Mouse (Mus musculus) forebrain, embryonic 12.5 days (tissue): ENCODE results near the gene Tmem107. TPM values are rescaled to one million over a fixed set of nuclear protein-coding genes. Genes with fewer than 3 reads are reported as not detected.
"Not testable (repeated sequence)": the region's sequence is repeated elsewhere in the genome, so short reads cannot be mapped to it uniquely, and the experiment has no call there.

Experiments
- ATAC-seq: fragments of 200-750 bp; cut with Nextera tagmentation; 2 replicates; pipeline ENCODE4 v1.8.0; 2017; ENCODE audit warnings: moderate TSS enrichment; ENCODE audit not compliant: low FRiP score
- H3K27ac ChIP-seq: fragments of 300-500 bp; sonication (generic); 2 replicates; pipeline ENCODE4 v1.5.1; 2016; ENCODE audit warnings: mild to moderate bottlenecking
- H3K27me3 ChIP-seq: fragments of 300-500 bp; sonication (generic); 2 replicates; pipeline ENCODE4 v1.6.1; 2016; ENCODE audit warnings: mild to moderate bottlenecking
- H3K36me3 ChIP-seq: fragments of 300-500 bp; sonication (generic); replicated peaks from 2 replicates; pipeline ENCODE4 v1.6.1; 2016; ENCODE audit warnings: mild to moderate bottlenecking
- H3K4me1 ChIP-seq: fragments of 300-500 bp; sonication (generic); 2 replicates; pipeline ENCODE4 v1.6.1; 2016
- H3K4me2 ChIP-seq: fragments of 300-500 bp; sonication (generic); 2 replicates; pipeline ENCODE4 v1.6.1; 2016; ENCODE audit warnings: mild to moderate bottlenecking, moderate library complexity
- H3K4me3 ChIP-seq: fragments of 300-500 bp; sonication (generic); replicated peaks from 2 replicates; pipeline ENCODE4 v1.5.1; 2016; ENCODE audit warnings: mild to moderate bottlenecking
- H3K9ac ChIP-seq: fragments of 300-500 bp; sonication (generic); 2 replicates; pipeline ENCODE4 v1.6.1; 2016; ENCODE audit warnings: mild to moderate bottlenecking
- H3K9me3 ChIP-seq: fragments of 300-500 bp; sonication (generic); 2 replicates; pipeline ENCODE4 v1.6.1; 2016
- WGBS: fragments of 180-500 bp; shearing (Covaris S2); methylation state at CpG from one replicate; pipeline ENCODE4 v1.1.7; 2016; 5-methylcytosine and 5-hydroxymethylcytosine counted together
- polyA plus RNA-seq: library from polyadenylated mRNA; unstranded; fragments of >200 nt; fragmentation: Nextera tagmentation; extraction: Ambion mirVana; gene quantifications from 2 replicates; pipeline ENCODE4 v1.2.1, GENCODE M21; 2016

Gene Tmem107
- polyA plus RNA-seq, 1 experiment from 2014 or later, result 56.9 TPM

DNA sequence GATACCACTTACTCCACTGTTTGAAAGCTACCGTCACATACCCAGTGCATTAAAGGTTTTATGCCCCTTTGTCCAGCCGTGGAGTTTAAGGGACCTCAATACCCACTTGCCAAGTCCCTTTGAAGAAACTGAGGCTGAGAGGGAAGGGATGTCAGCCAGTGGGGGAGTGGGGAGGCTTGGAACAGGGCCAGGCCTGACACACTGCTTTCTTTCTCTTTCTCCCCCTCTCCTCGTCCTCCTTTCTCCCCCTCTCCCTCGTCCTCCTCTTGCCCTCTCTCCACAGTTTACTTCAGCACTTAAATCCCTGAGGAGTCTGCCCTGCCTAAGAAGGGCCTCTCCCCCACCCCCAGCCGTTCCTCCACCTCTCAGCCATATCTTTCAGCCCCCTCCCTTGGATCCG is 19.8 kb downstream of the Tmem107 start:
- WGBS, result 73% methylated on average over 6 of the region's 6 CpGs
- ATAC-seq, result no peak
- H3K27me3 ChIP-seq, result no peaks in the 10 kb centered on the region
- H3K27ac ChIP-seq, result 0 out of 2 replicates have a peak overlapping the region, but pooled peaks have one; percentile 31
- peaks cover 21% of the 10 kb centered on the region for H3K36me3 ChIP-seq
- H3K4me1 ChIP-seq, result peaks cover 34% of the 10 kb centered on the region
- H3K9ac ChIP-seq, result no peak overlapping the region
- no peaks in the 10 kb centered on the region for H3K9me3 ChIP-seq
- peak overlapping the region; percentile 98; the same call in 1 of the 2 replicates for H3K4me2 ChIP-seq
- H3K4me3 ChIP-seq, result no peak overlapping the region

DNA sequence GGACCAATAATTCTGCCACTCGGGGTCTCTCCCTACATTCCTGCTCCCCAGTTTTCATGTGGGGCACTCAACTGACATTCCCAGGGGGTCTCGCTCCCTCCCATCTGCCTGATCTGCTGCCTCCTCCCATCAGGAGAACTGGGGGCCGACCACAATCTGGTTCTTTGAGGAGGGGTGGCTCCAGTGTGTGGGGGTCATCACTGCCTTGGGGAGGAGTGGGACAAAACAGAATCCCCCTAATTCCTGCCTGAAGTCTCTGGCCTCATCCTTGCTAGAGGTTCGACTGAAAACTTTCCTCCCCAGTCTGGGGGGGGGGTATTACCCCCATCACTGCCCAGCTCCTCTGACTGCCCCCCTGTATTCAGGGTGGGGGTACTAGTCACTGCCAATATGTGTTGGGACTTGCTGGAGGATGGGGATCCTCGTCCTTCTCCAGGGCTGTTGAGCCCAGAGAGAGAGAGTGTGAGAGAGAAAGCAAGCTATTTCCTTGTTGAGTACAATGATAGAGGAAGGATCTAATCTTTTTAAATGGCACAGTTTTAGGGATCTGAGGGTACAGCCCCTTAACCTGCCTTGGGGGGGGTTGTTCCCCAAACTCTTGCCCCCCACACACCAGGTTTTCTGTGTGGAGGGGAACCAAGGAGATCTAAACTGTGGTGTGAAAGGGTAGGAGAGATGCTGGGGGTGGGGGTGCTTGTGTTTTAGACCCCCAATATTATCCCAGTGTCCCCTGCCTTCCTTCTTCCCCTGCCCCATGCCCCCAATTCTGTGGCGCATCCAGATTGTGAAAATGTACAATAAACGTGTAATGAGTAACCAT is 21.2 kb downstream of the Tmem107 start:
- Histone ChIP-seq H3K36me3 (peaks cover 21% of the 10 kb centered on the region), H3K4me1 (peaks cover 48% of the 10 kb centered on the region), H3K27ac (no peak overlapping the region), H3K9me3 (no peaks in the 10 kb centered on the region), H3K9ac (no peak overlapping the region), H3K27me3 (no peaks in the 10 kb centered on the region), H3K4me2 (no peak overlapping the region), H3K4me3 (no peak overlapping the region)
- 70% methylated on average over 7 of the region's 7 CpGs for WGBS
- ATAC-seq, result no peak

DNA sequence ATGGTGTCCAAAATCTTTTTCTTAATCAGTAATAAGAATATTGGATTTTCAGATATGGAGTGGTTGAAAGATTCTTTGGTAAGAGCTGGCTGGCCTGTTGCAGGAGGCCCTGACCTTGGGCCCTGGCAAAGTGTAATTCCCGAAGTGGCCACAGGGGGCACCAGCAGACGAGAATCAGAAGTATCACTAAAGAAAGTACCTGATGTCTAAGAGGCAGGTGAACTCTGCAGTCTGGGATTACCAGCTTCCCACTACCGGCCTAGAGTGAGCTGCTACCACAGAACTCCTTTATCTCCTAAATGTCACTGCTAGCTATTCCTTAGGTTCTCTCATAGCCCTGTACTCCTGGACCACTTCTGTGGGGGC is 21.8 kb downstream of the Tmem107 start:
- Histone ChIP-seq H3K36me3 (peaks cover 21% of the 10 kb centered on the region), H3K4me2 (no peak overlapping the region), H3K4me3 (no peak overlapping the region), H3K4me1 (peaks cover 54% of the 10 kb centered on the region), H3K27me3 (no peaks in the 10 kb centered on the region), H3K9me3 (no peaks in the 10 kb centered on the region), H3K27ac (no peak overlapping the region), H3K9ac (no peak overlapping the region)
- no peak for ATAC-seq
- WGBS, result 1% methylated on average over 3 of the region's 3 CpGs

DNA sequence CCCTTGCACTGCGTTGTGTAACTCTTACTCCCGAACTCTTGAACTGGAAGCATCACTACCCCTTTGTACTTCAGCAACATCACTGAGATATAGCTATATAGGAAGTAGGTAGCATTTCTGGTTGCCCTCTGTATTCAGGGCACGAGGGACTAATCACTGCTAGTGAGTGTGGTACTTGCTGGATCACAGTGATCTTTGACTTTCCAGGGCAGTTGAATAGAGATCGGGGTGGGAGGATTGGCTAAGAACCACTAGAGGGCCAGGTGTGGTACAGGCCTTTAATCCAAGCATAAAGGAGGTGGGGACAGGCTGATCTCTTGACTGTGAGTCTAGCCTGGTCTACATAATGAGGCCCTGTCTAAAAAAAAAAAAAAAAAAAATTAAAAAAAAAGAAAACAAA is 22.3 kb downstream of the Tmem107 start:
- Histone ChIP-seq H3K9me3 (no peaks in the 10 kb centered on the region), H3K27ac (no peak overlapping the region), H3K27me3 (no peaks in the 10 kb centered on the region), H3K9ac (no peak overlapping the region), H3K4me1 (peaks cover 59% of the 10 kb centered on the region), H3K36me3 (peaks cover 21% of the 10 kb centered on the region), H3K4me3 (no peak overlapping the region), H3K4me2 (no peak overlapping the region)
- WGBS, result 88% methylated on average over 4 of the region's 4 CpGs
- ATAC-seq, result no peak

DNA sequence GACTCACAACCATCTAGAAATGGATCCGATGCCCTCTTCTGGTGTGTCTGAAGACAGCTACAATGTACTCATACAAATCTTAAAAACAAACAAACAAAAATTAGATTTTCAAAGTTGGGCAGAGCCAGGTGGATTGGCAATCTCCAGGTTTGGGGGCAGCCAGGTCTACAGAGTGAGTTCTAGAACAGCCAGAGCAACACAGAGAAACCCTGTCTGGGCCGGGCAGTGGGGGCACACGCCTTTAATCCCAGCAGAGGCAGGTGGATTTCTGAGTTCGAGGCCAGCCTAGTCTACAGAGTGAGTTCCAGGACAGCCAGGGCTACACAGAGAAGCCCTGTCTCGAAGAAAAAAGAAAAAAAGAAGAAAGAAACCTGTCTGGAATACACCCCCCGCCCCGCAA is 23.2 kb downstream of the Tmem107 start:
- peaks cover 67% of the 10 kb centered on the region for H3K4me1 ChIP-seq
- H3K9me3 ChIP-seq, H3K9ac ChIP-seq, H3K4me2 ChIP-seq, H3K27me3 ChIP-seq, H3K4me3 ChIP-seq, ATAC-seq, H3K27ac ChIP-seq: not testable (repeated sequence)
- H3K36me3 ChIP-seq, result peaks cover 21% of the 10 kb centered on the region
- 90% methylated on average over 7 of the region's 7 CpGs for WGBS

DNA sequence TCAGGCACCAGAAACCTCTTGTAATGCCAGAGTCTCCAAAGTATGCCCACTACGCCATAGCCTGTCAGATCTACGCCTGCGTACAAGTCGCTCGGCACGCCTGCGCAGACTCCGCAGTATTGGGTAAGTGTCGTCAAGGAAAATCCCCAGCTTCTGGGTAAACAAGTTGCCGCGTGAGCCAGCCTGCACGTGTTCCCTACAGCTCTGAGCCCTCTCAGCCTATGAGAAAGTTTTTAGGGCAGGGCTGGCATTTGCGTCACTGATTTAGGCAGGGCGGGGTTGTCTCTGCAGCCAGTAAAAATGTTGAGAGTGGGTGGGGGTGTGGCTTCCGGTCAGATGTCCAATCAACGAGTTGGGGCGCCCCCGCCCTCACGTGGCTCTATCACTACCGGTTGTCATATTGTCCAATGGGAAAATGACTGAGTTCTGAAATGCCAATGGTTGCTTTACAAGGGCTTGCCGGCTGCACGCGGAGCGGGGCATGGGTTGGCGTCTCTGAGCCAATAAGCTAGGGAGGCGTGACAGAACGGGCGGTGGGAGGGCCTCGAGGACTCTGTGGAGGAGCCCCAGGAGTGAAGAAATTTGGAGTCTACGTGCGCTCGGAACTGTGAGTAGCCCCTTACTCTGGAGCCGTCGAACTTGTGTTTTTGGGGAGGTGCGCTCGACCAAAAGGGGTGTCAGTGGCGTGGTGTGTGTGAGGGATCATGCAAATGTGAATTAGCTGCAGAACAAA is 24.3 kb downstream of the Tmem107 start, which contains the start of gene Per1:
TSS of gene Per1 (plus strand) at position 521 of the 733 bp plus-strand sequence.
- WGBS, result under 1% methylated on average over 37 of the region's 37 CpGs
- H3K9me3 ChIP-seq, result no peaks in the 10 kb centered on the region
- H3K4me1 ChIP-seq, result peaks cover 67% of the 10 kb centered on the region
- peak within 1 kb of the TSS; percentile 66 for H3K27ac ChIP-seq
- peak within 1 kb of the TSS; percentile 53 for H3K9ac ChIP-seq
- H3K4me2 ChIP-seq, result peak within 1 kb of the TSS; percentile 72
- H3K36me3 ChIP-seq, result peaks cover 19% of the 10 kb centered on the region
- ATAC-seq, result peak; percentile 93
- H3K27me3 ChIP-seq, result no peaks in the 10 kb centered on the region
- H3K4me3 ChIP-seq, result peak within 1 kb of the TSS; percentile 45

DNA sequence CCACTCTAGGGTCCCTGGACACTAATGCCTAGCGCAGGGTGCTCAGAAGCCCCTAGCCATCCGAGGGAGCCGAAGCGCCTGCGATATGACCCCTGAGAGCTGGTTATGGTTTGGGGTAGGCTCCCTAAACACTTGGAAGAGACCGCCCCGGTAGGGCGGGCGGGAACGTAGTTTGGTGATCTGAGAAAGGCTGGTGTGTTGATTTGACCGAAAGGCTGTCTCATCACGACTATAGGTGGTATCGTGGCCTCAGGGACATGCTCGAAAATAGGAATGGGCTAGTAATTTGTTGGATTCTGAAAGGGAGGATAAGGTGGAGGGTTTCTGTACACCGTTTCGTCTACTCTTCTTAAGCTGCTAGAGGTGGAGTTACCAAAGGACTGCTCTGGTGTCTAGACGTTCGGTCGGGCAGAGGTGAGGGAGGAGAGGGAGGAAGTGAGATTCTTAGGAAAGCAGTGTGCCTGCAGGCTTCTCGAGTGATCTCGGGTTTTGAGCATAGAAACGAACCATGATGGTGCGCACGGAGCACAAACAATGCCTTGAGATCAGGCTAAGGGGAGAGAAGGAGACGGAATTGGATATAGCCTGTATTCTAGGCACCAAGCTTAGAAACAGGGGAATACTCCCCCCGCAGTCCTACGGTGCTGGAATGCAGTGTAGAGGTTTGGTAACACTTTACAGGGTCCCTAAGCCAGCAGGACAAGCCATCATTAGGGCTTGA is 25.1 kb downstream of the Tmem107 start:
- H3K9me3 ChIP-seq, result no peaks in the 10 kb centered on the region

DNA sequence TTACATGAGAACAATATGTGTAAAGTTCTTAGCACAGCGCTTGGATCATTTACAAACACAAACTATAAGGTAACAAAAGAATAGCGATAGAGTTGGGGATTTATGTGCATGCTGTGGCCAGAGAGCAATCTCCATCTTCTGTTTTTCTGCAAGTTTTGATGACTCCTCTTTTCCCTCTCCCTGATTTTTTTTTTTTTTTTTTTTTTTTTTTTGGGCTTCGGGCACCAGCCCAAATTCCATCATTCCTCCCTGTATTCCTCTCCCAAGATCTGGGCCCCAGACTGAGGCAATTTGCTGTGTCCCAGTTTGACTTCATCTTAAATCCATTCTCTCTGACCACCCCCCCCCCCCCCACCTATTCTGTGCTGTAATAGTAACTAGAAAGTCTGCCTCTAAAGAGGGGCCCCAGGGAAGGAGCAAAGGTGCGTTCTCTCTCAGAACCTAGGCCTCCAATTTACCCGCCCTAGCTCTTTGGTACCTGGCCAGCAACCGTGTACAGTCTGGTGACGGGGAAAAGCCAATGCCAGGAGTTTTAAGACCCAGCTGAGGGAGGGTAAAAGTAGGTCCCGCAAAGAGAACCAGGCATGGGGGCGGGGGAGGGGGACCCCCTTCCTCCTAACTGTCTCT is 25.9 kb downstream of the Tmem107 start:
- WGBS, result 12% methylated on average over 9 of the region's 9 CpGs
- Histone ChIP-seq H3K4me1 (peaks cover 69% of the 10 kb centered on the region), H3K4me3 (peak overlapping the region; percentile 45), H3K27me3 (no peaks in the 10 kb centered on the region), H3K27ac (peak overlapping the region; percentile 87), H3K4me2 (peak overlapping the region; percentile 72), H3K36me3 (peaks cover 14% of the 10 kb centered on the region), H3K9ac (peak overlapping the region; percentile 44), H3K9me3 (no peaks in the 10 kb centered on the region)
- ATAC-seq, result no peak

More for the DNA sequence above, 25.1 kb downstream of the Tmem107 start:
- H3K36me3 ChIP-seq, result peaks cover 12% of the 10 kb centered on the region
- H3K4me1 ChIP-seq, result peaks cover 67% of the 10 kb centered on the region
- WGBS, result 4% methylated on average over 27 of the region's 27 CpGs
- no peaks in the 10 kb centered on the region for H3K27me3 ChIP-seq
- no peak for ATAC-seq
- peak overlapping the region; percentile 72 for H3K4me2 ChIP-seq
- H3K27ac ChIP-seq, result peak overlapping the region; percentile 63
- peak overlapping the region; percentile 45 for H3K4me3 ChIP-seq
- peak overlapping the region; percentile 53 for H3K9ac ChIP-seq

DNA sequence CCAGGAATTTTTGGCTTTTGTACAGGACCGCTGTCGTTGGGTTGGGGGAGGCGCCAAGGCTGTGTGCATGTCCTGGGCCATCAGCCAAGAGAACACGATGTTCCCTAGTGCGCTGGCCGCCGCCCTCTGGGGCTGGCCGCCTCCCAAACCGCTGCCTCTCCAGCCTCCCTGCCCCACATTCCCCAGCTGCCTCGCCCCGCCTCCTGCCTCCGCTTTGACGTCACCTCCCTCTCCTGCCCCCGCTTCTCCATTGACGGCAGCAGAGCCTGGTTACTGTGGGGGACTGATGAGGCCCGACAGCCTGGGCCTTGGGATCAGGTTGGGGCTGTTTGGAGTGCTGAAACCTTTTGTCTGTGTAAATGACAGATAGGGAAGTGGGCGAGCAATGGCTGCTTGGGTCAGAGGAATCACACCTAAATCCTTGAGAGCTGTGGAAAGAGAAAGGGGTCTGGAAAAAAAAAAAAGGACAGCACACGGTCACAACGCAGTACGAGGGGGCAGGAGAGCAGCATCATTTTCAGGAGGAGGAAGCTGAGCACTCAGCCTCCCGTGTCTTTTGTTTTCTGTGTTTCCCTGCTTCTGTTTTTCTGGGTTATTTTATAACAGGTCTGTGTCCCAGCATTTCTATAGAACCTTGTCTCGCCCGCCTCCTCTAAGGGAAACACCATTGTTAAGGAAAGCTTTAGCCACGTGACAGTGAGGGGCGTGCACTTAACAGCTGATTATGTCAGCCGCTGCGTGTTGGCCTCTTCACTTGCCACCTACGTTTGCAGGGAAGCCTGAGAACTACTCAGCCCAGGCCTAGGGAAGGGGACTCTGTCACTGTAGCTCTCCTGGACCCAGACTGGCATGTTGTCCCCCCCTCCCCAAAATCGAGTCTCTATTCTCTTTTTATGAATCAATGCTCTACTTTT is 26.6 kb downstream of the Tmem107 start:
- Histone ChIP-seq H3K4me2 (peak overlapping the region; percentile 72), H3K27me3 (no peaks in the 10 kb centered on the region), H3K27ac (peak overlapping the region; percentile 87), H3K4me3 (peak overlapping the region; percentile 29), H3K36me3 (peaks cover 16% of the 10 kb centered on the region), H3K4me1 (peaks cover 69% of the 10 kb centered on the region), H3K9me3 (no peaks in the 10 kb centered on the region), H3K9ac (peak overlapping the region; percentile 44)
- ATAC-seq, result peak; percentile 15; the same call in 1 of the 2 replicates
- WGBS, result 2% methylated on average over 29 of the region's 29 CpGs

DNA sequence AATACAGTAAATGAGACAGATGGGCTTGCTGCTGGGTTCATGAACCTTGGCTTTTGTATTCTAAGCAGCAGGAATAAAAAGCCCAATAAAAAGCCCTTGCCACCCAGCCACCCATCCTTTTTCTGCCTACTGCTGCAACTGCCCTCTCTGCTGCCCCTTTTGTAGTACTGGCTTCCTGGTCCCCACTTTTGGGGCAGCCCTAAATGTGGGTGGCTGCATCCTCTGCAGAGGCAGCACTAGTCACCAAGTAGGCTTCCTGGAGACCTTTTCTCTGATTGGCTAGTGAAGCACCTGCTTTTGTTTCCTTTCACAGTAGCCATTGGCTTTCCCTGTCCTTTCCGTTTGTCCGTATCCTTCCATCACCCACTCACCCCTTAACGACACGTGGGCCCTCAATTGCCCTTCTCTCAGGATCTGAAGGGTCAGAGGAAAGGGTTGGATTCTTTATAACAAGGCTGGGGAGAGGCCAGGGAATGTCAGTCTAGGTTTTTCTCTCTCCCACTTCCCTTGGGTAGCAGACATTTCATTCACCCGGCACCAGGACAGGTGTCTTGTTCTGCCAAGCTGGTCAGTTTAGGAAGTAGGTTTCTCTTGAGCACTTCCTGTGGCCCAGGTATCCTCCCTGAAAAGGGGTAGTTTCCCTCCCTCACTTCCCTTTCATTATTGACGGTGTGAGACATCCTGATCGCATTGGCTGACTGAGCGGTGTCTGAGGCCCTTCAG is 27.6 kb downstream of the Tmem107 start:
- H3K9ac ChIP-seq, result peak overlapping the region; percentile 44; the same call in 1 of the 2 replicates

More for the DNA sequence above, 27.6 kb downstream of the Tmem107 start:
- WGBS, result 15% methylated on average over 8 of the region's 8 CpGs
- Histone ChIP-seq H3K9me3 (no peaks in the 10 kb centered on the region), H3K4me1 (peaks cover 69% of the 10 kb centered on the region), H3K36me3 (peaks cover 26% of the 10 kb centered on the region), H3K27ac (peak overlapping the region; percentile 87), H3K4me3 (peak overlapping the region; percentile 50), H3K4me2 (peak overlapping the region; percentile 72), H3K27me3 (no peaks in the 10 kb centered on the region)
- ATAC-seq, result no peak
